Mouse (Mus musculus) ovary, postnatal 10 days (tissue): Measurements from ENCODE around the gene Ppm1d.
A peak's percentile ranks its signal among the peaks of the same experiment; 100 is the strongest.

Source experiments
- DNase-seq: peaks from one replicate; pipeline ENCODE4 v3.0.0; 2022; ENCODE audit warnings: low spot score

The Ppm1d gene

GRCm38 (mm10) chr11:85329167-85329894 is 18.3 kb downstream of the Ppm1d start:
- DNase-seq, result no peak

GRCm38 (mm10) chr11:85334778-85335177 is 23.7 kb downstream of the Ppm1d start:
- no peak for DNase-seq

- no peak for DNase-seq
Observed at GRCm38 (mm10) chr11:85339173-85339831, 28.3 kb downstream of the Ppm1d start.

- DNase-seq, result no peak
Observed at GRCm38 (mm10) chr11:85340070-85340616, 29.1 kb downstream of the Ppm1d start.

- peak; percentile 96 for DNase-seq
Observed at GRCm38 (mm10) chr11:85352539-85353380, 41.7 kb downstream of the Ppm1d start, which contains the start of gene Bcas3. Gene Bcas3 (plus strand): TSS chr11:85353167.

- no peak for DNase-seq
Observed at GRCm38 (mm10) chr11:85353819-85354218, 42.8 kb downstream of the Ppm1d start.

GRCm38 (mm10) chr11:85359641-85360040 is 48.6 kb downstream of the Ppm1d start:
- DNase-seq, result no peak

GRCm38 (mm10) chr11:85361621-85362020 is 50.6 kb downstream of the Ppm1d start:
- no peak for DNase-seq

- DNase-seq, result no peak
Observed at GRCm38 (mm10) chr11:85366168-85366567, 55.1 kb downstream of the Ppm1d start.

- DNase-seq, result no peak
Observed at GRCm38 (mm10) chr11:85367823-85368222, 56.8 kb downstream of the Ppm1d start.

- DNase-seq, result no peak
Observed at GRCm38 (mm10) chr11:85379091-85379490, 68.0 kb downstream of the Ppm1d start.

- no peak for DNase-seq
Observed at GRCm38 (mm10) chr11:85380046-85380445, 69.0 kb downstream of the Ppm1d start.

GRCm38 (mm10) chr11:85382055-85382454 is 71.0 kb downstream of the Ppm1d start:
- DNase-seq, result no peak

- no peak for DNase-seq
Observed at GRCm38 (mm10) chr11:85383975-85384821, 73.2 kb downstream of the Ppm1d start.

GRCm38 (mm10) chr11:85392179-85392863 is 81.3 kb downstream of the Ppm1d start:
- DNase-seq, result no peak

- DNase-seq, result no peak
Observed at GRCm38 (mm10) chr11:85392864-85393220, 81.8 kb downstream of the Ppm1d start.

GRCm38 (mm10) chr11:85393990-85394389 is 82.9 kb downstream of the Ppm1d start:
- no peak for DNase-seq

GRCm38 (mm10) chr11:85395361-85395760 is 84.3 kb downstream of the Ppm1d start:
- DNase-seq, result no peak
